In the genomic region with DNA sequence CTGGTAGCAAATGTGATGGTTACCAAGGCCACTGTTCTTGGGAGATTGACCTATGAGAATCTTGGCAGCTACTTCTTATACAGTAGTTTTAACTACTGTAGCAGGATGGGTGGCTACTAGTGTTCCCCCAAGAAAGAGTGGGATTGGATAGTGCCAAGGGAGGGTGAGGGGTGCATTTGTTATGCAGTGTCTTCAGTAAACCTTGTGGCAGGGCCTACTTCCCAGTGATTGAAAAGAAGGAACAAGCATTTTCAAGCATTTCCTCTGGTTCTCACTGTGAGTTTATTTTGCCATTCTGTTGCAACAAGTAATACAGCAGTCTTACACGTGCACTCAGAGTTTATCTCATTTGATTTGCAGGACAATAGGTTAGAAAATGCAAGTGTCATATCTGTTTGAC, we compare ENCODE assay signal across 8 mouse cellular contexts. TPM values are rescaled to one million over a fixed set of nuclear protein-coding genes. Genes with fewer than 3 reads are reported as not detected.
A peak's percentile ranks its signal among the peaks of the same experiment; 100 is the strongest.
DNase-seq lines count a peak whose midpoint lies in the region; ATAC-seq and TF ChIP-seq lines count a peak whose summit lies in the region.

No protein-coding gene starts in this region.

- peaks cover 32% of the 10 kb centered on the region for H3K4me1 ChIP-seq in lung, embryonic 15.5 days
- H3K4me1 ChIP-seq in embryonic facial prominence, embryonic 14.5 days (ENCODE audit: control insufficient read depth, insufficient read depth, low read length) = peaks cover 24% of the 10 kb centered on the region
- H3K4me1 ChIP-seq in intestine, postnatal 0 days (replicated peaks; ENCODE audit: control insufficient read depth, insufficient read depth, low read length) = peaks cover 4% of the 10 kb centered on the region; the same call in 1 of the 2 replicates
- H3K4me1 ChIP-seq in neural tube, embryonic 15.5 days = peaks cover 53% of the 10 kb centered on the region

- no peak for TF ChIP-seq CTCF in intestine, postnatal 0 days (IDR thresholded peaks at IDR 0.05; ENCODE audit: low read depth)

- H3K9ac ChIP-seq in lung, embryonic 15.5 days = peak overlapping the region; percentile 82; the same call in 1 of the 2 replicates
- H3K9ac ChIP-seq in embryonic facial prominence, embryonic 14.5 days (ENCODE audit: low read depth, low read length) = peak overlapping the region; percentile 77
- H3K9ac ChIP-seq in intestine, postnatal 0 days (ENCODE audit: low read depth, low read length) = peak overlapping the region; percentile 82; the same call in 1 of the 2 replicates
- H3K9ac ChIP-seq in neural tube, embryonic 15.5 days (replicated peaks) = peak overlapping the region; percentile 95

- no peak for ATAC-seq in lung, embryonic 15.5 days (ENCODE audit: borderline replicate concordance, extremely low read depth, low FRiP score, low TSS enrichment)
- no peak for ATAC-seq in embryonic facial prominence, embryonic 14.5 days (ENCODE audit: low read depth)
- no peak for ATAC-seq in intestine, postnatal 0 days
- ATAC-seq in neural tube, embryonic 15.5 days (ENCODE audit: low FRiP score) = no peak
- ATAC-seq in activated CD4-positive, CD25-positive, alpha-beta regulatory T cell, adult 4 months = no peak

- H3K4me2 ChIP-seq in lung, embryonic 15.5 days = peak overlapping the region; percentile 96
- H3K4me2 ChIP-seq in embryonic facial prominence, embryonic 14.5 days (ENCODE audit: low read depth, low read length) = peak overlapping the region; percentile 88
- peak overlapping the region; percentile 88 for H3K4me2 ChIP-seq in intestine, postnatal 0 days (replicated peaks; ENCODE audit: low read depth)
- peak overlapping the region; percentile 97 for H3K4me2 ChIP-seq in neural tube, embryonic 15.5 days

- H3K27ac ChIP-seq in lung, embryonic 15.5 days = peak overlapping the region; percentile 97
- H3K27ac ChIP-seq in embryonic facial prominence, embryonic 14.5 days (replicated peaks; ENCODE audit: low read depth, low read length) = peak overlapping the region; percentile 95
- H3K27ac ChIP-seq in intestine, postnatal 0 days (ENCODE audit: low read depth, low read length) = peak overlapping the region; percentile 93; the same call in 1 of the 2 replicates
- H3K27ac ChIP-seq in neural tube, embryonic 15.5 days (replicated peaks) = peak overlapping the region; percentile 98

- no peak for DNase-seq in lung, postnatal 25 days (ENCODE audit: low spot score)
- no peak for DNase-seq in embryonic facial prominence, embryonic 14.5 days (ENCODE audit: low spot score)
- no peak for DNase-seq in left cerebral cortex, postnatal 36 days (ENCODE audit: low spot score in 2 of 2)
- DNase-seq in cerebellum, postnatal 25 days = no peak

- H3K9me3 ChIP-seq in lung, embryonic 15.5 days = no peaks in the 10 kb centered on the region
- H3K9me3 ChIP-seq in embryonic facial prominence, embryonic 14.5 days (ENCODE audit: control insufficient read depth, low read length) = no peaks in the 10 kb centered on the region
- H3K9me3 ChIP-seq in intestine, postnatal 0 days (ENCODE audit: control insufficient read depth) = no peaks in the 10 kb centered on the region
- no peaks in the 10 kb centered on the region for H3K9me3 ChIP-seq in neural tube, embryonic 15.5 days (replicated peaks)

- H3K27me3 ChIP-seq in lung, embryonic 15.5 days = no peaks in the 10 kb centered on the region
- no peaks in the 10 kb centered on the region for H3K27me3 ChIP-seq in embryonic facial prominence, embryonic 14.5 days (replicated peaks; ENCODE audit: control insufficient read depth, insufficient read depth, low read length)
- no peaks in the 10 kb centered on the region for H3K27me3 ChIP-seq in intestine, postnatal 0 days (replicated peaks; ENCODE audit: control insufficient read depth, insufficient read depth, low read length)
- H3K27me3 ChIP-seq in neural tube, embryonic 15.5 days (replicated peaks) = no peaks in the 10 kb centered on the region

- intact Hi-C loops in left cerebral cortex, postnatal 36 days (cut with DNase I) = no loop called here

- peaks cover 25% of the 10 kb centered on the region for H3K36me3 ChIP-seq in lung, embryonic 15.5 days
- peaks cover 30% of the 10 kb centered on the region for H3K36me3 ChIP-seq in embryonic facial prominence, embryonic 14.5 days (ENCODE audit: control insufficient read depth, insufficient read depth, low read length)
- peaks cover 22% of the 10 kb centered on the region for H3K36me3 ChIP-seq in intestine, postnatal 0 days (ENCODE audit: control insufficient read depth, insufficient read depth)
- H3K36me3 ChIP-seq in neural tube, embryonic 15.5 days = peaks cover 33% of the 10 kb centered on the region

- 27% methylated on average over 1 of the region's 1 CpGs for WGBS in lung, embryonic 15.5 days
- 61% methylated on average over 1 of the region's 1 CpGs for WGBS in embryonic facial prominence, embryonic 14.5 days
- WGBS in intestine, postnatal 0 days = 27% methylated on average over 1 of the region's 1 CpGs
- WGBS in neural tube, embryonic 15.5 days = 51% methylated on average over 1 of the region's 1 CpGs

- H3K4me3 ChIP-seq in lung, embryonic 15.5 days = peak overlapping the region; percentile 89
- H3K4me3 ChIP-seq in embryonic facial prominence, embryonic 14.5 days (ENCODE audit: low read depth, low read length) = peak overlapping the region; percentile 78
- peak overlapping the region; percentile 98 for H3K4me3 ChIP-seq in intestine, postnatal 0 days (ENCODE audit: low read depth, low read length)
- H3K4me3 ChIP-seq in neural tube, embryonic 15.5 days (replicated peaks) = peak overlapping the region; percentile 97

RNA-seq across cellular contexts. Expression of gene Rnf41, which starts 1.1 kb away (rescaled TPM):
- polyA plus RNA-seq in lung, embryonic 15.5 days (2015; fragmentation: Nextera tagmentation; extraction: Ambion mirVana) = 39.8 and 42.1 TPM in 2 replicates
- polyA plus RNA-seq in embryonic facial prominence, embryonic 14.5 days (2014; fragmentation: Nextera tagmentation; extraction: Ambion mirVana) = 35.2 and 36.1 TPM in 2 replicates
- polyA plus RNA-seq in intestine, postnatal 0 days (2015; fragmentation: Nextera tagmentation; extraction: Ambion mirVana) = 29.1 and 33.1 TPM in 2 replicates
- polyA plus RNA-seq in neural tube, embryonic 15.5 days (2015; fragmentation: Nextera tagmentation; extraction: Ambion mirVana) = 78.3 and 80.5 TPM in 2 replicates
- total RNA-seq in left cerebral cortex, postnatal 36 days (2021) = 10 to 100 TPM; 75.8 to 78.1 TPM
- polyA plus RNA-seq in activated CD4-positive, CD25-positive, alpha-beta regulatory T cell, adult 4 months (2017; shearing (Covaris generic)) = 10 to 100 TPM; 26.1 to 39.3 TPM

RNA-seq across cellular contexts. Expression of gene Nabp2, which starts 1.3 kb away (rescaled TPM):
- polyA plus RNA-seq in lung, embryonic 15.5 days (2015; fragmentation: Nextera tagmentation; extraction: Ambion mirVana) = 72.1 and 75.7 TPM in 2 replicates
- polyA plus RNA-seq in embryonic facial prominence, embryonic 14.5 days (2014; fragmentation: Nextera tagmentation; extraction: Ambion mirVana) = 61.9 and 63.3 TPM in 2 replicates
- 79.2 and 82.5 TPM in 2 replicates for polyA plus RNA-seq in intestine, postnatal 0 days (2015; fragmentation: Nextera tagmentation; extraction: Ambion mirVana)
- polyA plus RNA-seq in neural tube, embryonic 15.5 days (2015; fragmentation: Nextera tagmentation; extraction: Ambion mirVana) = 128 and 133 TPM in 2 replicates
- 10 to 100 TPM; 88.8 to 91.6 TPM for total RNA-seq in left cerebral cortex, postnatal 36 days (2021)
- 10 to 100 TPM; 75.0 to 81.0 TPM for polyA plus RNA-seq in activated CD4-positive, CD25-positive, alpha-beta regulatory T cell, adult 4 months (2017; shearing (Covaris generic))

RNA-seq across cellular contexts. Expression of gene Slc39a5, which starts 11.5 kb away (rescaled TPM):
- polyA plus RNA-seq in lung, embryonic 15.5 days (2015; fragmentation: Nextera tagmentation; extraction: Ambion mirVana) = 0.31 and 0.99 TPM in 2 replicates
- 0.11 and 0.13 TPM in 2 replicates for polyA plus RNA-seq in embryonic facial prominence, embryonic 14.5 days (2014; fragmentation: Nextera tagmentation; extraction: Ambion mirVana)
- 109 and 114 TPM in 2 replicates for polyA plus RNA-seq in intestine, postnatal 0 days (2015; fragmentation: Nextera tagmentation; extraction: Ambion mirVana)
- 0.68 and 4.4 TPM in 2 replicates for polyA plus RNA-seq in neural tube, embryonic 15.5 days (2015; fragmentation: Nextera tagmentation; extraction: Ambion mirVana)
- not detected for total RNA-seq in left cerebral cortex, postnatal 36 days (2021)
- not detected for polyA plus RNA-seq in activated CD4-positive, CD25-positive, alpha-beta regulatory T cell, adult 4 months (2017; shearing (Covaris generic))

RNA-seq across cellular contexts. Expression of gene Ankrd52, which starts 35.6 kb away (rescaled TPM):
- 13.0 and 14.9 TPM in 2 replicates for polyA plus RNA-seq in lung, embryonic 15.5 days (2015; fragmentation: Nextera tagmentation; extraction: Ambion mirVana)
- polyA plus RNA-seq in embryonic facial prominence, embryonic 14.5 days (2014; fragmentation: Nextera tagmentation; extraction: Ambion mirVana) = 11.9 and 12.7 TPM in 2 replicates
- 4.0 and 4.9 TPM in 2 replicates for polyA plus RNA-seq in intestine, postnatal 0 days (2015; fragmentation: Nextera tagmentation; extraction: Ambion mirVana)
- 11.2 and 13.1 TPM in 2 replicates for polyA plus RNA-seq in neural tube, embryonic 15.5 days (2015; fragmentation: Nextera tagmentation; extraction: Ambion mirVana)
- 10 to 100 TPM; 49.3 to 61.7 TPM for total RNA-seq in left cerebral cortex, postnatal 36 days (2021)
- 1 to 10 TPM; 2.6 to 4.5 TPM for polyA plus RNA-seq in activated CD4-positive, CD25-positive, alpha-beta regulatory T cell, adult 4 months (2017; shearing (Covaris generic))

RNA-seq across cellular contexts. Expression of gene Coq10a, which starts 43.8 kb away (rescaled TPM):
- 12.5 and 12.6 TPM in 2 replicates for polyA plus RNA-seq in lung, embryonic 15.5 days (2015; fragmentation: Nextera tagmentation; extraction: Ambion mirVana)
- polyA plus RNA-seq in embryonic facial prominence, embryonic 14.5 days (2014; fragmentation: Nextera tagmentation; extraction: Ambion mirVana) = 15.6 and 16.8 TPM in 2 replicates
- 21.1 and 22.3 TPM in 2 replicates for polyA plus RNA-seq in intestine, postnatal 0 days (2015; fragmentation: Nextera tagmentation; extraction: Ambion mirVana)
- 34.6 and 40.8 TPM in 2 replicates for polyA plus RNA-seq in neural tube, embryonic 15.5 days (2015; fragmentation: Nextera tagmentation; extraction: Ambion mirVana)
- 10 to 100 TPM; 62.0 to 63.2 TPM for total RNA-seq in left cerebral cortex, postnatal 36 days (2021)
- polyA plus RNA-seq in activated CD4-positive, CD25-positive, alpha-beta regulatory T cell, adult 4 months (2017; shearing (Covaris generic)) = 10 to 100 TPM; 14.3 to 20.3 TPM

Comparison
In these comparisons a context has a peak if more than half of its experiments do, and no peak if none do; other contexts are left out.
1. RNA of gene Slc39a5, which starts 11.5 kb away (polyA plus RNA-seq): 109 to 114 TPM in intestine, postnatal 0 days; 0.68 to 4.4 TPM in neural tube, embryonic 15.5 days, 0.31 to 0.99 TPM in lung, embryonic 15.5 days, not detected in activated CD4-positive, CD25-positive, alpha-beta regulatory T cell, adult 4 months and 0.11 to 0.13 TPM in embryonic facial prominence, embryonic 14.5 days; every median in the first group is over 10 times any median in the second.
2. Peak in every context shown above with its lines, with median percentiles within 50 percentile points of each other: H3K27ac ChIP-seq, H3K4me2 ChIP-seq, H3K4me3 ChIP-seq and H3K9ac ChIP-seq.